Mouse (Mus musculus) gastrocnemius, adult 8-10 months (tissue): ENCODE measurements around the gene Eps8l2. TPM values are rescaled to one million over a fixed set of nuclear protein-coding genes. Genes with fewer than 3 reads are reported as not detected.

Experiments
- DNase-seq, 2 experiments: peaks; one replicate each; pipeline ENCODE4 v3.0.0; 2022; ENCODE audit warnings: low spot score in 2 of 2
- total RNA-seq, 4 experiments: library from RNA; stranded (reverse); gene quantifications; 2 replicates each; pipeline ENCODE4 v1.2.4; 2022

Gene Eps8l2
- total RNA-seq, 4 experiments from 2014 or later, result 1.3 to 3.4 (median 2.2) TPM

- DNase-seq, result no peak
Measured at GRCm38 (mm10) chr7:141328373-141328990, 10.2 kb upstream of the Eps8l2 start.

DNA sequence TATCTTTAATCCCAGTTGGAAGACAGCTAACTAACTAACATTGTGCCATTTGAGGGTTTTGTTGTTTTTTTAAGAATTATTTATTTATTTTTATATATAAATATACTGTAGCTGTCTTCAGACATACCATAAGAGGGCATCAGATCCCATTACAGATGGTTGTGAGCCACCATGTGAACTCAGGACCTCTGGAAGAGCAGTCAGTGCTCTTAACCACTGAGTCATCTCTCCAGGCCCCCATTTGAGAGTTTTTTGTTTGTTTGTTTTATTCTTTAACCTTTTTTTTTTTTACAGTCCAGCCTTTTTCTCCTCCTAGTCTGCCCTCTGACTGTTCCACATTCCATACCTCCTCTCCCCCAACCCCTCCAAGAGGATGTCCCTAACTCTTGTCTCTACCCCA is 8.0 kb upstream of the Eps8l2 start:
- no peak for DNase-seq

DNA sequence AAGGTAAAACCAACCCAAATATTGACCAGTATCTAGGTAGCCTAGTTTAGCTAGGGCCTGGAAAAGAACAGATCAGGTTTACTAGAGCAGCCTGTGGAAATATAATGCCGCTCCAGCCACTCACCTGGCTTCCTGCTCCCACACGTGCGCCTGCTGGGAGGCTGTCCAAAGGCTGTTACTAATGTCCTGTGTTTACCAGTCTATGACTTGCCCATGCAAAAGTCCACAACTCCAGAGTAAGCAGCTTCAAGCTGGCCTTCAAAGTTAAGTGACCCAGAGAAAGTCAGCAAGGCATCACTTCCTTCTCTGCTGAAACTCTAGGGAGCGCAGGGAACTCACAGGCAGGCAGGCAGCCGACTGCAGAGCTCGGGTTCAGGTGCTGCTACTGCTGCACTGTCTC is 6.7 kb upstream of the Eps8l2 start:
- DNase-seq, result no peak

GRCm38 (mm10) chr7:141335044-141335579 is 3.6 kb upstream of the Eps8l2 start:
- no peak for DNase-seq

- no peak for DNase-seq
Measured at GRCm38 (mm10) chr7:141335682-141336081, 3.0 kb upstream of the Eps8l2 start.

DNA sequence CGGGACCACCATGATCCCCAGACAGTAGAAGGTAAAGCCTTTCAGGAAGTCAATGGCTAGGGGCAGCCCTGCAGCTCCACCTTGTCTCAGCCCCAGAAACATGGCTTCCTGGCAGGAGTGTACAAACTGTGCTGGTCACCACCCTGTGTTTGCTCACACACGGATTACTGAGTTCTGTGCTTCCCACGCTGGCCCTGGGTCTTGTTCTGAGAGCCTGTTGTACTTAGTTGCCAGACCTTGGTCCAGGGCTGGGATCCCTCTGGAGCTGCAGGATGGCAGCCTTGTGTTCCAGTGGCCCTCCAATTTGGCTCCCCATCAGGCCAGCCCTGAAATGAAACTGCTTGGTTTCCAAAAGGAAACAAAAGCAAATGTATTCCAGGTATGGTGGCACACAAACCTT is 2.4 kb upstream of the Eps8l2 start:
- DNase-seq, result no peak

GRCm38 (mm10) chr7:141337716-141338416 is 814 bp upstream of the Eps8l2 start:
- DNase-seq, result no peak

GRCm38 (mm10) chr7:141339215-141339920 is 688 bp downstream of the Eps8l2 start:
- no peak for DNase-seq

DNA sequence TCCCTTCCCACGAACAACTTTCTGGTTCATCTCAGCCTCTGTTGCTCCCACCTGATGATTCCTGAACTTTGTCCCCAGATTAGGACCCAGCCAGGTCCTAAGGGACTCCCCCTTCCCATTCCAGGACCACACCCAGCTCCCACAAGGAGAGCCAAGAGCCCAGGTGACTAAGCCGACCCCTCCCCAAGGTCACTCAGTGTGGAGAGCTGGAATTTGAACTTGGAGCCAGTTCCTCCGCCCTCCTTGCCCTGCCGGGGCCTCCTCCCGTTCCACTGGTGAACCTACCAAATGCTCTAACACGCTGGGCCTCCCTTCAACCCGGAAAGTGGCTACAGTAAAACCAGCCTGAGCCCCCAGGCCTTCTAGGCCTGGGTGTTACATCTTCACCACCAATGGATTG is 1.3 kb downstream of the Eps8l2 start:
- no peak for DNase-seq

DNA sequence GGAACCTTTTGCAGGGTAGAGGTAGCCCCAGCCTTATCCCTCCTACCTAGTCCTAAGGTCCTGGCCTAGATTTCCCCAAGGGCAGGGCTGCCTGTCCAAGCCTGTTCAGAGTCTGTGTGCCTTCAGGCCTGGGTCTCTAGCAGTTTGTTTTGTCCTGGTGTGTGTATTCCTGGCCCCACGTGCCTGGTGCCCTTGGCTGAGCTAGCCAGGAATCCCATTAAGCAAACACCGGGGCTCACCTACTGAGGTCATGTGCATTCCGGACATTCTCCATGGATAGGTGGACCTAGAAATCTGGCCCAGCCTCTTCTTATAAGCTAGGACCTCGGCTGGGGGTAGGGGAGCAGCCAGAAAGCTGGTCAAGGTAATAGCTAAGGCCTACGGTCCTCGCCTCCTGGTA is 1.8 kb downstream of the Eps8l2 start:
- no peak for DNase-seq

DNA sequence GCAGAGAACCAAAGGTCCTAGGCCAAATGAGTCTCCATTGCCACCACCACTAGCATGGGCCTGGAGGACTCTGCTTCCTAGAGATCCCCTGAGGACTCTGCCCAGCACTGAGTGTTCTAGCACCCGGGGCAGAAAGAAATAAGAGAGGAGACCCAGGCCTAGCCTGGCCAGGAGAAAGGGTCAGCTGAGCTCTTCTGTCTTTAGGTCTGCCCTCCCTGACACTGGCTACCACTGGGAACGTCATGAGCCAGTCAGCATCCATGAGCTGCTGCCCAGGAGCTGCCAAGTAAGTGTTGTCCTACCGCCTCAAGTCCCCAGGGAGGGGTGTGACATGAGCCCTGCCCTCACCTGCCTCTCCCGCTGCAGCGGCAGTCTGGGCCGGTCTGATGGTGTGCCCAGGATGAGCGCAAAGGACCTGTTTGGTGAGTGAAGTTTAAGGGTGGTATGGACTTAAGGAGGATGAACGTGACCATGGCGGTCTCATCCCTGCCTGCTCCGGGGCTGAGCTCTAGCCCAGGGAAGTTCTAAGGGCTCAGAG is 3.1 kb downstream of the Eps8l2 start:
- no peak for DNase-seq

DNA sequence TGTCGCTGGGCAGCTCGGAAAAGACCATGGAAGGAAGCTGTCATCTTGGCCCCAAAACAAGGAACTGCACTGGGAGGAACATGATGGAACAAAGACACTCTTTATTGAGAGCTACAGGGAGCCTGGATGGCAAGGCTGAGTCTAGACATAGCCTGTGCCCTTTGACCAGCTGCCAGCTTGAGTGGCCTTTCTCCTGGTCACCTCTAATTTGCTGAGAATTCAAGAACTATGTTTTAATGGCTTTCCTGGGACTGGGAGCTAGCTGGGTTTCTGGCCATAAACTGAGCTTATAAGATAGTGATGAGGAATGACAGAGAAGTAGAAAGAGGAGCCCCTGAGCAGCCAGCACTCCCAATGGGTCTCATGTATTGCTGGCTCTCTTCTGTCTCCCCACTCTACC is 4.5 kb downstream of the Eps8l2 start:
- no peak for DNase-seq

GRCm38 (mm10) chr7:141343696-141344095 is 5.0 kb downstream of the Eps8l2 start:
- no peak for DNase-seq

DNA sequence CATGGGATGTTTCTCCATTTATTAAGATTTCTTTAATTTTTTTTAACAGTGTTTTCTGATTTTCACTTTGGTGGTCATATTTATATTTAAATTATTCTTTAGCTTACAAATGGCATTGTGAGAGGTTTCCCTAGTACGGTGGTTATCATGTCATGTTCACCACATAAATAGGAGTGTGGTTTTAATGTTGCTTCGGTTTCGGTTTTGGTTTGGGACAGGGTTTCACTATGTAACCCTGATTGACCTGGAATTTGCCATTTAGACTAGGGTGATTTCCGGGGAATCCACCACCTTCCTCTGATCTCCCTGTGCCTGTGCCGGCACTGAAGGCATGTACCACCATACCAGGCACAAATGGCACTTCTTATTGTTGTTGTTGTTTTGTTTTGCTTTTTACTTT is 6.1 kb downstream of the Eps8l2 start:
- DNase-seq, result no peak

DNA sequence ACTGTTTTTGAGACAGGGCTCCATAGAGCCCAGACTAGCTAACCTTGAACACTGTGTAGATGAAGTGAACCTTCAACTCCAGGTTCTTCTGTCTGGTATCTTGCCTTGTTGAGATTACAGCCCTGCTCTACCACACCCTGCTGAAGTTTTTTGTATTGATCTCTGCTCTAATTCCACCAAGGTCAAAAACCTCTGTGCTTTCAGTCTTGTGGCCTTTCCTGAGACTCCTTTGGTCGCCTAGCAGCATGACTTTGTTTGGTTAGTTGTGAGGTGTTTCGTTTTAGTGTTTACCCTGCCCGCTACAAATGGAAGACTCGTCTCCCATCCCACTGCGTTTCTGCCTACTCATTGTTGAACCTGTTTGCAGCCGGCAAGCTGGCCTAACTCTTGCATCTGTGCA is 12.4 kb downstream of the Eps8l2 start:
- no peak for DNase-seq

- no peak for DNase-seq
Measured at GRCm38 (mm10) chr7:141355051-141355450, 16.4 kb downstream of the Eps8l2 start.

DNA sequence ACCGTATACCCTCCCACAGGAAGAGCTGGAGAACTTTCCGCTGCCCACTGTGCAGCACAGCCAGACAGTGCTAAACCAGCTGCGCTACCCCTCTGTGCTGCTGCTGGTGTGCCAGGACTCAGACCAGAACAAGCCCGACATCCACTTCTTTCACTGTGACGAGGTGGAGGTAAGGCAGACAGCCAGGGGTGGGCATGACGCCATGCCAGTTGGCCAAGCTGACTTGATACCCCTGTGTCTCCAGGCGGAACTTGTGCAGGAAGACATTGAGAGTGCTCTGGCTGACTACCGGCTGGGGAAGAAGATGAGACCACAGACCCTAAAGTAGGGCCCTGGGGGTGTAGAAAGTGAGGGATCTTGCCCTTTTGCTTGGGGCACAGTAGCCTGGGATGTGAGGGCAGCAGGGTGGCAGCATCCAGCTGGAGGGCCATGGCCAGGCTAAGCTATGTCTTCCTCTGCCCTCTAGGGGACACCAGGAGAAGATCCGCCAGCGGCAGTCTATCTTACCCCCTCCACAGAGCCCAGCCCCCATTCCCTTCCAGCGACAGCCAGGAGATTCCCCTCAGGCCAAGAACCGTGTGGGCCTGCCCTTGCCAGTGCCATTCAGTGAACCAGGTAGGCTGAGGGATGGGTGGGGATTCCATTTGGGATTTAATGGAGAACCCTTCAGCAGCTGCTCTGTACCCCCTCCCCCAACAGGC is 17.1 kb downstream of the Eps8l2 start:
- DNase-seq, result no peak

DNA sequence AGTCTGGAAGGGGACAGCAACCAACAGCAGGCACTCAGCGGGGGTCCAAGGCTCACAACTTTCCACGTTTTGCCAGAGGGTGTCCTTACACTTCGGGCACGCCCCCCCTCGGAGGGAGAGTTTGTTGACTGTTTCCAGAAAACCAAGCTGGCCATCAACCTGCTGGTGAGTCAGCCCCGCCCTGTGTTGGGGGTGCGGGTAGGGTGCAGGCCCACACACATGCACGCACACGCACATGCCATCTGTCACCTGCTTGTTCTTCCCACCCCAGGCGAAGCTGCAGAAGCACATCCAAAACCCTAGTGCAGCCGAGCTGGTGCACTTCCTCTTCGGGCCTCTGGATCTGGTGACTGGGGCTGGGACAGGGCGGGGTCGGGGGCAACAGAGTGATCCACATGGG is 18.3 kb downstream of the Eps8l2 start:
- no peak for DNase-seq

GRCm38 (mm10) chr7:141361510-141361909 is 22.8 kb downstream of the Eps8l2 start:
- DNase-seq, result no peak

DNA sequence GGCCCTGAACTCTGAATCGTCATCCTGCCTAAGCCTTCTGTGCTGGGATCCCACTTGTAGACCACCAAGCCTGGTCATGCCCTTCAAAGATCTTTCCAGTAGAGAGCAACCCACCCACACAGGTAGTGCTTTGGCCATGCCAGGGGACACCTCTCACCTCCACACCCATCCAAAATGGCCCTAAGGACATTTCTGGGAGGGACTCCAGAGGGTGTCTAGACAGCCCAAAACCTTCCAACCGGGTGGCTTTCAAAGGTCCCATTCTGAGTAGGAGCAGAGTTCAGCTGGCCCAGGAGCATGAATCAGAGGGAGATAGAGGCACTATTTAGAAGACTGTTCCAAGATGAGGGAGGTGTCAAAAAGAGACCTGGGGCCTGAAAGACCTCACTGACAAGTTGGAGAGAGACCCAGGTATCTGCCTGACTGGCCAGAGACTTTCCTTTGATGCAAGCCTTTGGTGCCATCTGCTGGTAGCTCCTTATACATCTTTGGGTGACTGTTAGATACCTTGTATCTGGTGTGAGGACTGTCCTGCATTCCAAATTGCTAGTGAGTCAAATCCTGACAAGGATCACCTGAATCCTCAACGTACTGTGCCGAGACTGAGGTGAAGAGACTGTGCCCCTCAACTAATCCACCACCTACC is 24.5 kb downstream of the Eps8l2 start:
- DNase-seq, result peak; percentile 19 to 22

DNA sequence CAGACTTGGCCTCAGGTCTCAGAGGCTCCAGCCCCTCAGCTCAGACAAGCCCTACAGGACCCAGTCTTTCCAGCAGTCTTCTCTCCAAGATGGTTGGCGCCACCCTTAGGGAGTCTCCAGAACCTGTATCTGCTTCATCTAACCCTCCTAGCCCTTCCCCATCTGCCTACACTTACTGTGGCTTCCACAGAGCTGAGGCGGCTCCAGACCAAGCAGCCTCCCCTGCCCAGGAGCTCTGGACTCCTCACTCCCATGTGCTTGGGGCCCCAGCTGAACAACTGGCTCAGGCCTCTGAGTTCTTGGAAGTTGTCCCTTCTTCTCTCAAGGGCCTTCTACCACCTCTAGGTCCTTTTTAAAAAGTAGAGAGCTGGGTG is 25.1 kb downstream of the Eps8l2 start:
- no peak for DNase-seq
